Mouse (Mus musculus) adrenal gland, postnatal 0 days (tissue): ENCODE results near the gene Pfkfb1. TPM values are rescaled to one million over a fixed set of nuclear protein-coding genes. Genes with fewer than 3 reads are reported as not detected.

Source experiments
- microRNA-seq: library from miRNA; unstranded; fragments of <30 nt; microRNA quantifications from one replicate; pipeline ENCODE4, GENCODE M21; 2016; ENCODE audit warnings: borderline replicate concordance; ENCODE audit not compliant: insufficient number of aligned reads
- polyA plus RNA-seq: library from polyadenylated mRNA; unstranded; fragments of >200 nt; fragmentation: Nextera tagmentation; extraction: Ambion mirVana; gene quantifications from 2 replicates; pipeline ENCODE4 v1.2.1, GENCODE M21; 2015

Gene Pfkfb1
- polyA plus RNA-seq, result 5.1 and 5.7 TPM in 2 replicates

GRCm38 (mm10) chrX:150588023-150588764 is at the start of gene Pfkfb1:
TSS of gene Pfkfb1 (plus strand) at chrX:150588229.

GRCm38 (mm10) chrX:150547239-150547638 is 40.8 kb upstream of the Pfkfb1 start, which contains the start of gene Alas2:
TSS of gene Alas2 (plus strand) at chrX:150547375.

GRCm38 (mm10) chrX:150589696-150590095 is 1.7 kb downstream of the Pfkfb1 start, which contains the start of gene Apex2:
TSS of gene Apex2 (minus strand) at chrX:150589868.

GRCm38 (mm10) chrX:150656908-150657796 is 69.1 kb downstream of the Pfkfb1 start, which contains the start of gene Tro:
TSS of gene Tro (minus strand) at chrX:150657583.

Small RNA genes lying within 50 kb of the gene (microRNA-seq; reads per million reads assigned to microRNA genes)
- not detected for gene Mir3620

Other genes starting within 250 kb of the Pfkfb1 start
- 42.5 and 83.0 TPM in 2 replicates for gene Tmem29, start 129.1 kb upstream of the Pfkfb1 start, polyA plus RNA-seq
- 71.1 and 78.2 TPM in 2 replicates for gene Alas2, start 40.9 kb upstream of the Pfkfb1 start, polyA plus RNA-seq
- gene Apex2, start 1.6 kb downstream of the Pfkfb1 start, polyA plus RNA-seq, result 6.7 and 8.7 TPM in 2 replicates
- gene Tro, start 69.4 kb downstream of the Pfkfb1 start, polyA plus RNA-seq, result 10.2 and 15.4 TPM in 2 replicates
- gene Maged2, start 226.1 kb downstream of the Pfkfb1 start, polyA plus RNA-seq, result 594 and 613 TPM in 2 replicates